Mouse (Mus musculus) forebrain, embryonic 16.5 days (tissue): ENCODE measurements around the gene Fes. TPM values are rescaled to one million over a fixed set of nuclear protein-coding genes. Genes with fewer than 3 reads are reported as not detected.
A peak's percentile ranks its signal among the peaks of the same experiment; 100 is the strongest.

Experiments
- ATAC-seq: fragments of 200-750 bp; cut with Nextera tagmentation; 2 replicates; pipeline ENCODE4 v1.8.0; 2017; ENCODE audit warnings: mild to moderate bottlenecking, moderate library complexity
- H3K27ac ChIP-seq: fragments of 300-500 bp; sonication (generic); 2 replicates; pipeline ENCODE4 v1.5.1; 2014; ENCODE audit warnings: low read length, control low read depth
- H3K27me3 ChIP-seq: fragments of 300-500 bp; sonication (generic); replicated peaks from 2 replicates; pipeline ENCODE4 v1.6.1; 2014; ENCODE audit warnings: low read length; ENCODE audit not compliant: control insufficient read depth, insufficient read depth
- H3K36me3 ChIP-seq: fragments of 300-500 bp; sonication (generic); 2 replicates; pipeline ENCODE4 v1.6.1; 2014; ENCODE audit not compliant: control insufficient read depth, insufficient read depth
- H3K4me1 ChIP-seq: fragments of 300-500 bp; sonication (generic); replicated peaks from 2 replicates; pipeline ENCODE4 v1.6.1; 2014; ENCODE audit warnings: low read length; ENCODE audit not compliant: control insufficient read depth, insufficient read depth
- H3K4me2 ChIP-seq: fragments of 300-500 bp; sonication (generic); 2 replicates; pipeline ENCODE4 v1.6.1; 2014; ENCODE audit warnings: mild to moderate bottlenecking, low read length, control low read depth
- H3K4me3 ChIP-seq: fragments of 300-500 bp; sonication (generic); replicated peaks from 2 replicates; pipeline ENCODE4 v1.5.1; 2014; ENCODE audit warnings: mild to moderate bottlenecking, low read length, control low read depth
- H3K9ac ChIP-seq: fragments of 300-500 bp; sonication (generic); replicated peaks from 2 replicates; pipeline ENCODE4 v1.6.1; 2014; ENCODE audit warnings: low read depth, low read length, control low read depth
- H3K9me3 ChIP-seq: fragments of 300-500 bp; sonication (generic); 2 replicates; pipeline ENCODE4 v1.6.1; 2016; ENCODE audit warnings: low read length; ENCODE audit not compliant: control insufficient read depth
- WGBS: fragments of 180-500 bp; shearing (Covaris S2); extraction: QIAGEN DNeasy Blood & Tissue Kit; methylation state at CpG from one replicate; pipeline ENCODE4 v1.1.7; 2014; 5-methylcytosine and 5-hydroxymethylcytosine counted together
- polyA plus RNA-seq: library from polyadenylated mRNA; unstranded; fragments of >200 nt; fragmentation: Nextera tagmentation; extraction: Ambion mirVana; gene quantifications from 2 replicates; pipeline ENCODE4 v1.2.1, GENCODE M21; 2015

The Fes gene
- polyA plus RNA-seq, 1 experiment from 2014 or later, result 2.8 TPM

- Histone ChIP-seq H3K27me3 (no peaks in the 10 kb centered on the region), H3K27ac (no peak overlapping the region), H3K36me3 (no peaks in the 10 kb centered on the region), H3K4me2 (no peak overlapping the region), H3K9ac (no peak overlapping the region), H3K4me3 (no peak overlapping the region), H3K9me3 (no peaks in the 10 kb centered on the region), H3K4me1 (no peaks in the 10 kb centered on the region)
- WGBS, result 74% methylated on average over 9 of the region's 9 CpGs
- ATAC-seq, result no peak
Measured at GRCm38 (mm10) chr7:80410380-80410779, 22.6 kb upstream of the Fes start.

- Histone ChIP-seq H3K27ac (no peak overlapping the region), H3K9ac (no peak overlapping the region), H3K36me3 (no peaks in the 10 kb centered on the region), H3K4me3 (no peak overlapping the region), H3K9me3 (no peaks in the 10 kb centered on the region), H3K4me1 (peaks cover 8% of the 10 kb centered on the region), H3K4me2 (no peak overlapping the region), H3K27me3 (no peaks in the 10 kb centered on the region)
- WGBS, result 76% methylated on average over 9 of the region's 9 CpGs
- no peak for ATAC-seq
Measured at GRCm38 (mm10) chr7:80407712-80408111, 20.0 kb upstream of the Fes start.

GRCm38 (mm10) chr7:80406186-80406585 is 18.4 kb upstream of the Fes start:
- Histone ChIP-seq H3K9me3 (no peaks in the 10 kb centered on the region), H3K4me2 (no peak overlapping the region), H3K9ac (no peak overlapping the region), H3K36me3 (no peaks in the 10 kb centered on the region), H3K27ac (no peak overlapping the region), H3K4me3 (no peak overlapping the region), H3K4me1 (peaks cover 15% of the 10 kb centered on the region), H3K27me3 (no peaks in the 10 kb centered on the region)
- WGBS, result 84% methylated on average over 3 of the region's 3 CpGs
- ATAC-seq, result no peak

- 78% methylated on average over 9 of the region's 9 CpGs for WGBS
- Histone ChIP-seq H3K27me3 (no peaks in the 10 kb centered on the region), H3K4me1 (peaks cover 24% of the 10 kb centered on the region), H3K4me3 (no peak within 1 kb of the TSS), H3K9ac (no peak within 1 kb of the TSS), H3K9me3 (no peaks in the 10 kb centered on the region), H3K4me2 (no peak within 1 kb of the TSS), H3K36me3 (no peaks in the 10 kb centered on the region), H3K27ac (no peak within 1 kb of the TSS)
- no peak for ATAC-seq
Measured at GRCm38 (mm10) chr7:80405188-80405695, 17.5 kb upstream of the Fes start, which contains the start of gene Furin. TSS of gene Furin (minus strand) at chr7:80405436.

- Histone ChIP-seq H3K4me3 (no peak overlapping the region), H3K4me1 (peaks cover 30% of the 10 kb centered on the region), H3K27ac (no peak overlapping the region), H3K9me3 (no peaks in the 10 kb centered on the region), H3K9ac (no peak overlapping the region), H3K27me3 (no peaks in the 10 kb centered on the region), H3K4me2 (no peak overlapping the region), H3K36me3 (no peaks in the 10 kb centered on the region)
- 61% methylated on average over 7 of the region's 7 CpGs for WGBS
- no peak for ATAC-seq
Measured at GRCm38 (mm10) chr7:80404101-80404894, 16.6 kb upstream of the Fes start.

GRCm38 (mm10) chr7:80403551-80403950 is 15.8 kb upstream of the Fes start:
- Histone ChIP-seq H3K36me3 (no peaks in the 10 kb centered on the region), H3K4me1 (peaks cover 32% of the 10 kb centered on the region), H3K9me3 (no peaks in the 10 kb centered on the region), H3K4me2 (no peak overlapping the region; the same call in 1 of the 2 replicates), H3K4me3 (no peak overlapping the region), H3K9ac (no peak overlapping the region), H3K27ac (no peak overlapping the region), H3K27me3 (no peaks in the 10 kb centered on the region)
- ATAC-seq, result peak; percentile 31; the same call in 1 of the 2 replicates
- WGBS, result 33% methylated on average over 9 of the region's 9 CpGs

GRCm38 (mm10) chr7:80402651-80403321 is 15.0 kb upstream of the Fes start:
- ATAC-seq, result peak; percentile 69
- Histone ChIP-seq H3K4me3 (peak overlapping the region; percentile 85), H3K36me3 (no peaks in the 10 kb centered on the region), H3K27ac (peak overlapping the region; percentile 80), H3K4me1 (peaks cover 32% of the 10 kb centered on the region), H3K9me3 (no peaks in the 10 kb centered on the region), H3K4me2 (peak overlapping the region; percentile 71), H3K9ac (peak overlapping the region; percentile 88), H3K27me3 (no peaks in the 10 kb centered on the region)
- WGBS, result under 1% methylated on average over 65 of the region's 92 CpGs

GRCm38 (mm10) chr7:80401860-80402641 is 14.3 kb upstream of the Fes start:
- 2% methylated on average over 49 of the region's 102 CpGs for WGBS
- Histone ChIP-seq H3K27me3 (no peaks in the 10 kb centered on the region), H3K27ac (peak overlapping the region; percentile 80), H3K36me3 (no peaks in the 10 kb centered on the region; the same call in 1 of the 2 replicates), H3K4me1 (peaks cover 32% of the 10 kb centered on the region), H3K9me3 (no peaks in the 10 kb centered on the region), H3K4me3 (peak overlapping the region; percentile 85), H3K9ac (peak overlapping the region; percentile 88), H3K4me2 (peak overlapping the region; percentile 93)
- ATAC-seq, result peak; percentile 33
